Mouse (Mus musculus) embryonic fibroblast, embryonic 13.5 days (primary cell): Measurements from ENCODE around the gene Defa30. TPM values are rescaled to one million over a fixed set of nuclear protein-coding genes. Genes with fewer than 3 reads are reported as not detected.
"Not testable (repeated sequence)": the region's sequence is repeated elsewhere in the genome, so short reads cannot be mapped to it uniquely, and the experiment has no call there.

Source experiments
- H3K27ac ChIP-seq: 2 replicates; pipeline ENCODE4 v1.5.1; 2012; ENCODE audit warnings: low read length, control low read depth, inconsistent platforms; ENCODE audit not compliant: insufficient read depth
- H3K4me1 ChIP-seq: 2 replicates; pipeline ENCODE4 v1.6.1; 2011; ENCODE audit warnings: low read length; ENCODE audit not compliant: control insufficient read depth, insufficient read depth
- H3K4me3 ChIP-seq: 2 replicates; pipeline ENCODE4 v1.5.1; 2011; ENCODE audit warnings: mild to moderate bottlenecking, control low read depth, low read length; ENCODE audit not compliant: insufficient read depth
- CTCF ChIP-seq: IDR thresholded peaks from 2 replicates; pipeline ENCODE4 v1.5.1; 2011; ENCODE audit warnings: mild to moderate bottlenecking, control low read depth, low read length, moderate library complexity, borderline replicate concordance; ENCODE audit not compliant: insufficient read depth
- POLR2A ChIP-seq: IDR thresholded peaks from 2 replicates; pipeline ENCODE4 v1.6.1; 2011; ENCODE audit warnings: low read depth, mild to moderate bottlenecking, control low read depth, low read length, moderate library complexity
- polyA plus RNA-seq: library from polyadenylated mRNA; stranded (reverse); fragments of >200 nt; gene quantifications from 2 replicates; pipeline ENCODE4 v1.2.4, GENCODE M21; 2011; ENCODE audit warnings: low read depth; ENCODE audit not compliant: missing spikeins, insufficient read length

The Defa30 gene
- not detected in 2 replicates for polyA plus RNA-seq

GRCm38 (mm10) chr8:21134342-21134741 lies at the start of gene Defa30:
Gene Defa30 (plus strand): TSS chr8:21134642.
- not testable (repeated sequence) for H3K4me3 ChIP-seq, H3K4me1 ChIP-seq, H3K27ac ChIP-seq

GRCm38 (mm10) chr8:21093106-21093505 lies 41.3 kb upstream of the Defa30 start:
- no peak overlapping the region for H3K27ac ChIP-seq
- no peak overlapping the region for H3K4me3 ChIP-seq
- no peak for TF ChIP-seq CTCF
- TF ChIP-seq POLR2A: no peak
- H3K4me1 ChIP-seq: no peaks in the 10 kb centered on the region

GRCm38 (mm10) chr8:21095950-21096349 lies 38.5 kb upstream of the Defa30 start, which contains the start of gene Gm14851:
Gene Gm14851 (minus strand): TSS chr8:21096050.
- H3K27ac ChIP-seq, H3K4me1 ChIP-seq, H3K4me3 ChIP-seq: not testable (repeated sequence)

GRCm38 (mm10) chr8:21161977-21162376 lies 27.5 kb downstream of the Defa30 start, which contains the start of gene Defa22:
Gene Defa22 (plus strand): TSS chr8:21162277.
- H3K27ac ChIP-seq, H3K4me1 ChIP-seq, H3K4me3 ChIP-seq: not testable (repeated sequence)

Other genes starting within 250 kb of the Defa30 start
- not detected in 2 replicates for gene Defb33, start 242.0 kb upstream of the Defa30 start, polyA plus RNA-seq
- gene Gm15056, start 232.0 kb upstream of the Defa30 start, polyA plus RNA-seq: not detected in 2 replicates
- not detected in 2 replicates for gene Gm6040, start 212.6 kb upstream of the Defa30 start, polyA plus RNA-seq
- gene AY761185, start 189.9 kb upstream of the Defa30 start, polyA plus RNA-seq: not detected in 2 replicates
- gene Defa21, start 109.1 kb upstream of the Defa30 start, polyA plus RNA-seq: not detected in 2 replicates
- not detected in 2 replicates for gene Defa23, start 79.6 kb upstream of the Defa30 start, polyA plus RNA-seq
- not detected in 2 replicates for gene Defa35, start 69.6 kb upstream of the Defa30 start, polyA plus RNA-seq
- gene Defa25, start 50.2 kb upstream of the Defa30 start, polyA plus RNA-seq: not detected in 2 replicates
- gene Gm14851, start 38.6 kb upstream of the Defa30 start, polyA plus RNA-seq: not detected in 2 replicates
- not detected in 2 replicates for gene Defa22, start 27.6 kb downstream of the Defa30 start, polyA plus RNA-seq
- gene Defa31, start 57.0 kb downstream of the Defa30 start, polyA plus RNA-seq: not detected in 2 replicates
- not detected in 2 replicates for gene Gm15293, start 66.9 kb downstream of the Defa30 start, polyA plus RNA-seq
- not detected in 2 replicates for gene Gm15292, start 115.1 kb downstream of the Defa30 start, polyA plus RNA-seq
- not detected in 2 replicates for gene Defa27, start 180.9 kb downstream of the Defa30 start, polyA plus RNA-seq
- not detected in 2 replicates for gene Defa29, start 192.4 kb downstream of the Defa30 start, polyA plus RNA-seq
- not detected in 2 replicates for gene Defa2, start 243.9 kb downstream of the Defa30 start, polyA plus RNA-seq